Mouse (Mus musculus) layer of hippocampus, adult 9-11 months (tissue): ENCODE data around the gene Atp5d.

Experiments used
- DNase-seq: peaks from one replicate; pipeline ENCODE4 v3.0.0; 2022

Gene Atp5d

DNA sequence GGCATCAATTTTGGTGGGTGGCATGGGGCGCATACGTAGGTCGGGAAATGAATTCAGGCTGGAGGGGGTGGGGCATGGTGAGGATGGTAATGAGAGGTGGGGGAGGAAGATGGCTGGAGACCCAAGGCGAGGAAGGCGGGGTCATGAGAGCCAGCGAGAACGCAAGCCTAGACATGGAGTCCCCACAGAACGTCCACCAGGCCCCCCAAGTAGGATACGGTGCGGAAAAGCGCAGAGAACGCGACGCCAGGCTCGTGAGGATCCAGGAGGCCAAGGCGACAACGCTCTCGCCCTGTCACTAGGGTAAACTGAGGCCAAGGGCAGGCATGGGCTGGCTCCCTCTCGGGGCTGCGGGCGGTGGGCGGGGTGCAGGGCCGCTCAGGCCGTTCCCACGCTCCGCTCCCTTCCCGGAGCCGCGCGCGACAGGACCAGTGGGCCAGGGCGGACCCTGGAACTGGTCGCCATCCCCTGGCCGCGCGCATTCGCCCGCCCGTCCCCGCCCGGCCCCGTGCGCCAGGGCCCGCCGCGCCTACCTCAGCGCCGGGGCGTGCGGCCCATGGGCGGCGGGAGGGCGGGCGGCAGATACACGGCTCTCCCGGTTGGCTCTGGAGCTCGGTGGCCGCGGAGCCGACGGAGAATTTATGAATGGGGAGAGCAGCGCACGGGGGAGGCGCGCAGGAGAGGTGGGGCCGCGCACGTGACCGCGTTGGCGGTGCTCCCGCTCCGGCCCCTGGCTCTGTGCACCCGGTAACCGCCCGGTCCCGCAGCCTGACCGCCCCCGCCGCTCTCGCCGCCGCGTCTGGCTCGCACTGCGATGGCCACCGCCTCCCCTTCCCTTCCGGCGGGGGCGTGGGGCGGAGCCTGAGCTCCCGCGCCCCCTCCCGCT is at the start of gene Atp5d:
TSS of gene Atp5d (plus strand) at position 80 of the 886 bp plus-strand sequence.
- DNase-seq = peak; percentile 74

DNA sequence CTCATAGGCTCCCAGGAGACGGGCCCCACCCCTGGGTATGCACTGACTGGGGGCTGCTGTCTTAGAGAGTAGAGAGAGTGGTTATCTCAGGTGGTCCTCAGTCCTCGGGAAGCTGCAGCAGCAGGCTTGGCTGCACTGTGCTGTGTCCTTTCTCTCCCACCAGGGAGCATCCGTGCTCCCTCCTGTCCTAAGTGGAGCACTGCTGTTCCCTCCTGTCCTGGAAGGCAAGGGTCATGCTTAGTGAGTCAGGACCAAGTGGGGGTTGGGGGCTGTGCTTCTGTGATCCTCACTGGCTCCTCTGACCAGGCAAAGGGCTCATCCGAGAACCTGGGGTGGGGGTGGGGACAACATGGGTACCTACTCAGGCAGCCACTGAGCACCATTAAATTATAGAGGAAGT is 49.3 kb upstream of the Atp5d start:
- no peak for DNase-seq

GRCm38 (mm10) chr10:80091527-80091926 is 46.9 kb upstream of the Atp5d start:
- no peak for DNase-seq

- DNase-seq = no peak
Observed at GRCm38 (mm10) chr10:80092690-80093089, 45.7 kb upstream of the Atp5d start.

DNA sequence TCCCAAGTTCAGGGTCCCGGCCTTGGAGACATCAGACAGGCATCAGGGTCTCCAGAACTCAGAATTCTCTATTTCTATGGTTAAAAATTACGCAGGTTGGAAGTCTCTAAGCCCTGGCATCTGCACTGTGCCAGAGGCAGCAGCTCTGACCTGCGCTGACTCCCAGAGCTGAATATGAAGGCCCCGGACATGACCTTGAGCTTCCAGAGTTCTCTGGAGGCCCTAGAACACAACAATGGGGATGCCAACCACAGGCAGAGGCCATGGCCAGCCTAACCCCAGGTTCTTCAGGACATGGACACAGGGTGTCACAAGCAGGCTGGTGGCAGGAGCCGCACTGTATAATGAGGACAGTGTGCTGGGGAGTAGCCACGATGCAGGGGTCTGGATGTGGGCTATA is 44.3 kb upstream of the Atp5d start:
- DNase-seq = no peak

DNA sequence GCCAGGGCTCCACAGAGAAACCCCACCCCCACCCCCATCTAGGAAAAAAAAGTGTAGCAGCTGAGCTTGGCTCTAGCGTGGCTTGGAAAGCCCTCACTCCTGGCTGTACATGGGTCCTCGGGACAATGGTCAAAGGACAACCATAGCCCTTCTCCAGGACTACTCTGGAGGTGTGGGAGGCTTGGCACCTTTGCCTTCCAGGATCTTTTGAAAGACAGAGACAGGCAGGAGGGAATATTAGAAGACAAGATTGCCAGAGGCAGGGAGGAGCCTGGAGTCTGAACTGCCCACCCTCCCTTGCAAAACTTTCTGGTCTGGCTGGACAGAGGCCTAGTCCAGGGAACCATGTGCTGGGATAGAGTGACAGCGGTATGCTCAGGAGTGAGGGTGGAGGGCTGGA is 43.7 kb upstream of the Atp5d start:
- no peak for DNase-seq

GRCm38 (mm10) chr10:80095547-80095946 is 42.9 kb upstream of the Atp5d start:
- peak; percentile 47 for DNase-seq

GRCm38 (mm10) chr10:80097275-80097674 is 41.2 kb upstream of the Atp5d start:
- DNase-seq = no peak

DNA sequence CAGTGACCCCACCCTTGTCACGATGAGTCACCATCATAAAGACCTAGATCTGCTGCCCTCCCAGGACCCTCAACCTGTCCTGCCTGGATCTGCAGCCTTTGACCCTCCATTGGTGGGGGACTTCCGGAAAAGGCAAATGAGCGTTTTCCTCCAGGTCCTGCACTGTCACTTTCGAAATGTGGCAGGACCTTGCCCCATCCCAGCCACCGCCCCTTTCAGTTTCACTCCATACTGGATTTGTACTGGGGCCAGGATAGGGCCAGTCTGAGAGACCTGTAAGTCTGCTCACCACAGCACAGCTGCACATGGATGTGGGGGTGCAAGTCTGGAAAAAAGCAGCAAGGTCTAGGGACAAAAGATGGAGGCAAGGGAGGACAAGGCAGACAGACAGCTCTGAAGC is 39.8 kb upstream of the Atp5d start:
- DNase-seq = no peak

GRCm38 (mm10) chr10:80100982-80101381 is 37.5 kb upstream of the Atp5d start:
- no peak for DNase-seq

- peak; percentile 85 for DNase-seq
Observed at GRCm38 (mm10) chr10:80102216-80102915, 36.1 kb upstream of the Atp5d start.

DNA sequence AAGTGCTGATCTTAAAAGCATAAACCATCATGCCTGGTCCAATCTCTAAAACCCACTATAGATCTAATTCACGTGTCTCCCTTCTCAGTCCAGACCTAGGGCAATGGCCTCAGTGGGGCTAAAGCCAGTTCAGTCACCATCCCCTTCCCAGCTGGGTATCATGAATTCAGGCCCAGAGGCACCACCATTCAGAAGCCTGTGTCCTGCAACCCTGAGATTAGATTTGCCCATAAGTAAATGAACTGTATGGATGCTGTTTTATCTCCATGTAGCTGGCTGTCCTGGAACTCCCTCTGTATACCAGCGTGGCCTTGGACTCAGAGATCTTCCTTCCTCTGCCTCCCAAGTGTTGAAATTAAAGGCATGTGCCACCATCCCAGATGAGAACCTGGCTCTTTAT is 35.4 kb upstream of the Atp5d start:
- DNase-seq = no peak

- no peak for DNase-seq
Observed at GRCm38 (mm10) chr10:80104181-80104580, 34.3 kb upstream of the Atp5d start.

DNA sequence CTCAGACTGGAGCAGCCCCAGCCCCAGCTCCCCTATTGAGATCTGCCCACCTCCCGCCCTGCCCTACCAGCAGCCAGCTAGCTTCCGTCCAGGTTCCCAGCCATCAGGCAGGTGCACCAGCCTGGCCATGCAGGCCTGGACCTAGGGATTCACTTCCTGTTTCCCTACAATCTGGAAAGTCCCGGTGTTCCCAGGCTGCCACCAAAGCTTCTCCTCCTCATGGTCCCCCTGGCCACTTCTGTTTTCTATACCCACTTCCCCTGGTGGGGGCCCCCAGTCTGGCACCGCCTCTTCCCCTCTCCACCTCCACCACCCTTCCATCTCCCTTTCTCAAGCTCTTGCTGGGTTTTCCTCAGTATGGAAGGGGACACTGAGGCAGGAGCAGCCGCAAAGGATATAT is 33.0 kb upstream of the Atp5d start, which contains the start of gene Sbno2:
TSS of gene Sbno2 (minus strand) at position 112 of the 400 bp plus-strand sequence.
- DNase-seq = peak; percentile 49

- DNase-seq = no peak
Observed at GRCm38 (mm10) chr10:80105926-80106325, 32.5 kb upstream of the Atp5d start.

DNA sequence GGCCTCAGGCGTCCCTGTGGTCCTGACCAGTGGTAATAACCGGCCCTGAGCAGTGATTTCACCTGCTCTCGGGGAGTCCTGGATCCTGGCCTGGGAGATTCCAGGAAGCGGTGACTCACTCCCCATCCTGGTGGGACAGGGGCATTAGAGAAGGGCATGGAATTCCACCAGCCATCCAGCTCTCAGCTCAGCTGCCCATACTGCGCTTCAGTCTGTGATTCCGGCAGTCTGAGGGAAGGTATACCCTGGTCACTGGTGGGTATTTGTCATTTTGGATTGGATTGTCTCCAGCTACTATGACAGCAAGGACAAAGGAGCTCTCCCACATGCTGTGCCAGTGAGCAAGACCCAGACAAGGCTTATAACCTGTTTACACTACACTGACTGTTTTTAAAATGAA is 30.8 kb upstream of the Atp5d start:
- DNase-seq = no peak

- peak; percentile 90 for DNase-seq
Observed at GRCm38 (mm10) chr10:80114341-80115284, 23.8 kb upstream of the Atp5d start.

- peak; percentile 100 for DNase-seq
Observed at GRCm38 (mm10) chr10:80115290-80115943, 23.0 kb upstream of the Atp5d start, which contains the start of gene Stk11. Gene Stk11, plus strand, starts transcription at chr10:80115803.

DNA sequence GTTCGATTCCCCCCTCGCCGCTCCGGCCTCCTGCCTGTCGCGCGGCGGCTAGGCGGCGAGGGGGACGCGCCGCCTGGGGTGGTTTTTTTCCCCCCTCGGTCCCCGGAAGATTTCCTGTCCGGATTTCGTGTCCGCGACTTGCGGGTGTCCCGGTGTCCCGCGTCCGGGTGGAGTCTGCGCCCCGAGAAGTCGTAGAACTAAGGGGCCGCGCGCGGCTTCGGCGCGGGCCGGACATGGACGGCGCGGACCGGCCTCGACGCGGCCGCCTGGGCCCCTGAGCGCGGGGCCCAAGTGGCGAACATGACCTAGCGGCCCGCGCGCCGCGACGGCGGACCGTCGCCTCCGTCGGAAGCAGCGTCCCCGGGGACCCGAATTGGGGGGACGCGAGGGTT is 22.5 kb upstream of the Atp5d start:
- no peak for DNase-seq

GRCm38 (mm10) chr10:80116563-80116926 is 21.9 kb upstream of the Atp5d start:
- DNase-seq = no peak

DNA sequence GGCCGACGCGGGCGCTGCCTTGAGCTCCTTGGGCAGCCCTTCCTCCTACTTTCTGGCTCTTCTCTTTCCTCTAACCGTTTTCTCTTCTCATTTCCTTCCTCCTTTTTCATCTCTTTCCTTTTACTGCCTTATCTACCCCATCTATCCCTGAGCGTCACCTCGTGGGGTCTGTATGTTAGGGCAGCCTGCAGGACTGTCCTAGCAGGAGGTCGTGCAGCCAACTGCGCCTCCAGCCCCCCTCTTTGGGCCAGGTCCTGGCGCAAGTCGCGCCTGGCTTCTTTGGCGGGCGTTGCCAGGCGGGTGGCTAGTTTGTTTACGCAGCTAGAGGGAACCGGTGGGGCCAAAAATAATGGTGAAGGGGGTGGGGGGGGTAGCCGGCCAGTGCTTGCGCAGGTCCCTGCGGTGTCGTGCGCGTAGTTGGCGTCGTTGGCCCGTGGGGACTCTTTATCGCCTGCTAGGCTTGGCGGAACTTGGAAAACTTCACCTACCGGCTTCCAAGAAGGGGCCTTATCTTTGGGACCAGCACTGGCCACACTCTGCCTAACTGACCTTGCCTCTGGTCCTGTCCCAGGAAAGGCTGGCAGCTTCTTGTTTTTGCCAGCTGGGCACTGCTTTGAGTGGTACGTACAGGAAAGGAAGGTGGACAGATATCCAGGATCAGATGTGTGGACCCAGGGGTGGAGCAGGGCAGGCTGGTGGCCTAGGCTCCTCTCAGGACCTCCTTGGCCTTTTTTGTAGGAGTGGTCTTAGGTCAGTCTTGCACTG is 21.3 kb upstream of the Atp5d start:
- no peak for DNase-seq

GRCm38 (mm10) chr10:80117736-80118135 is 20.7 kb upstream of the Atp5d start:
- no peak for DNase-seq
